Mouse (Mus musculus) G1E-ER4 (cell line): Measurements from ENCODE around the gene Shroom3. TPM values are rescaled to one million over a fixed set of nuclear protein-coding genes. Genes with fewer than 3 reads are reported as not detected.

Source experiments
- GATA1 ChIP-seq: IDR thresholded peaks from one replicate; pipeline ENCODE4 v1.8.0; 2012; ENCODE audit warnings: low read length, inconsistent platforms
- polyA plus RNA-seq: library from polyadenylated mRNA; stranded (reverse); fragments of >175 nt; gene quantifications from 2 replicates; pipeline ENCODE4 v1.2.3, GENCODE M21; 2012

The Shroom3 gene
- not detected in 2 replicates for polyA plus RNA-seq

DNA sequence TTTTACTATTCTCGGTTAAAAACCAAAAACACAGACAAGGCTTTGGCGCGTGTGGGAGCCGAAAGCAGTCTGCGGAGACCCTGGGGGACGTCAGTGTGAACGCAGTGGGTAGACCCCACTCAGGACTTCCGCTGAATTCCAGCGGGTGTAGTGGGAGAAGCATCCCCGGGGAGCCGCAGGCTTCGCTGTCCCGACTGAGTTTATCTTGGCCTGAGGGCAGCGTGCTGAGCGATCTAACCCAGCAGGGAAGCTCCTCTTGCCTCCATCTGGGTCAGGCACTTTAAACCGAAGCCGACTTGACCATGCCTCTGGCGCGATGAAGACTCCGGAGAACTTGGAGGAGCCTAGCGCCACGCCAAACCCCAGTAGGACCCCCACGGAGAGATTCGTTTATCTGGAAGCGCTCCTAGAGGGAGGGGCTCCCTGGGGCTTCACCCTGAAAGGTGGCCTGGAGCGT is at the start of gene Shroom3:
Gene Shroom3, plus strand, starts transcription at position 85 of the 457 bp plus-strand sequence.
- no peak for TF ChIP-seq GATA1

DNA sequence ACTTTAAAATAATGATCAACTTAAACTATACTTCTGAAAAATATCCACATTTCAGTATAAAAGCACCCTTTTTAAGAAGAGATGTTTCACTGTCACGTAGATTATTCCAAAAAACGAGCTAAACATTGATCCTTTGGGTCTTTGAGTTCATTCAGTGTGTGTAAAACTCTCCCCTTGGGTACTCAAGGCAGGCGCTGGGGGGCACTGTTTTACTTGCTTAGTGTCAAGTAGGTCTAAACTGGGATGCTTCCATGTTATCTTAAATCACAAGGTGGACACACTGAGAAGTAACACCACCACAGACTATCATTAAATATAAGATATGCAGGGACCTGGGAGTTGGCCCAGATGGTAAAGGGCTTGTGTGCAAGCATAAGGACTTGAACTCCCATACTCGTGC is 49.7 kb upstream of the Shroom3 start:
- no peak for TF ChIP-seq GATA1

DNA sequence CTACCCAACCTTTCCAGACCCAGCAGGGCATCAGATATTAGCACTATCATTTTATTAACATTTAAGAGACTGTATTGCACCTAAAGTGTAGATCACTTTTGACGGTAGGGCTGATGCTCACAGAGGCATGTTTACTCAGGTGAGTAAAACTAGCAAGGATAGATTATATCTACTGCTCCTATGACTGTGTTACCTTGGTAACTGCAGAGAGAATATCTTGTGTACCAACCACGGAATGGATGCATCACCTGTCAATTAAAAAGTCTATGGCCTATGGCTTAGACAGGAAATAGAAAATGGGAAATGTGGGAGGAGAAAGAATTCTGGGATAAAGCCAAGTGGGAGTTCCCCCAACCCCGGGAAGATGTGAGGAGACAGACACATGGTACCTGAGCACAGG is 48.3 kb upstream of the Shroom3 start:
- TF ChIP-seq GATA1 = no peak

DNA sequence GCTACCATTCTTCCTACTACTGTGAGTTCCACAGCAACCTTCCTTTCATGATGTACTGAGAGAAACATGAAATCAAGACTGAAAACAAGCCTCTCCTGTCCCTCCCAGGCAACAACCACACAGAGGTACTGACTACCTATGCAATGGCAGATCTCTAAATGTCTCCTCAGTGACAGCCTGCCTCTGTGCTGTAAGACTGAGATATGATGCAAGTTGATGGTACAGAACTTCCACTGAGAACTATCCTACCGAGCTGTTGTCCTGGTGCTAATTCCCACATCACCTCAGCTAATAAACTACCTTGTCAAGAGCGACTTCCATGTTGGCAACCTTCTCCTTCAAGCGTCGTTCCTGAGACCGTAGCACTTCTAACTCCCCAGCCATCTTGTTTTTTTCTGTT is 47.3 kb upstream of the Shroom3 start:
- TF ChIP-seq GATA1 = no peak

DNA sequence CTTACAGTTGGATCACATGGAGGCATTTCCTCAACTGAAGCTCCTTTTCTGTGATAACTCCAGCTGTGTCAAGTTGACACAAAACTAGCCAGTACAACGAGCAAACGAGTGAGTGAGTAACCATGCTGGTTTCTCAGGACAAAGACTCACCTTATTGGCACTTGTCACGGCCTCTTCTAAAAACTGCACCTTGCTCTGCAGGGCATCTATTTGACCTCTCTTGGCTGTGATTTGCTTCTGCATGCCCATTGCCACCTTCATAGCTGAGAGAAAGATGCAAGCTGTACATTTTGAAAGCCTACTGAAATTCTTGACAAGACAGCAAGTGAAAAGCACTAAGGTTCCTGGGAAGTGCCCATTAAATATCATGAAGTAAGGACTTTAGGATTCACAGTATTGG is 42.4 kb upstream of the Shroom3 start:
- TF ChIP-seq GATA1 = no peak

DNA sequence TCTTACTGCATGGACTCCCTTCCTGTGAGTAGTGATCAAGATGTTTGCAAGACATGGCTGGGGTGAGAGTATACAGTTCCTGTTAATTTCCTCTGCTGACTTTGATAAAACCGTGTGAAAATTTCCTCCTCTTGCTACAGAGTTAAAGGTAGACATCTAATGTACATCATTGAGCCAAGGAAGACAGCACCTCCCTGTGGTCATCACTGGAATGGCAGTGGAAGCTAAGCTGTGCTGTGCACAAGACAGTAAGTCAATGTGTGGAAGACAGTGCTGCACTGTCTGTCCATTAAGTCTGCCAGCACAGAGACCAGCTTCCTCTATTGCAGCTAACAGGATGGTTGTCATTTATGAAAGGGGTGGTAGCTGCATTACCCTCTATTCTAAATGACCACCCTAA is 27.0 kb upstream of the Shroom3 start:
- no peak for TF ChIP-seq GATA1

DNA sequence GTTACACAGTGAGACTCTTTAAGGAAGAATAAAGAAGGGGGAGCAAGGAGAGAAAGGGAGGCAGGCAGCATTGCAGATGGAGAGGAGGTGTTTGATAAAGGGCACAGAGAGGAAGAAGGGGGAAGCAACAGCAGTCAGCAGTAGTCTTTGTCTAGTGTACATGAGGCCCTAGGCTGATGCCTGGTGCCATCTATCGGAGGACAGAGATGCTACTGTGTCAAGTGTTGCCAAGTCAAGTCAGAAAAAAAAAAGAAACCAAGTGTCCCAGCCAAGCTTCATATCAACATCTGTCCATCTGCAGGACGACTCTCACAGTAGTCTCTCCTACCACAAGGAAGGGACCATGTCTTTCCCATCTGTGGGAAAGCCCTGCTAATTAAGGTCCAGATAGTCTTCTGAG is 18.9 kb upstream of the Shroom3 start:
- no peak for TF ChIP-seq GATA1

DNA sequence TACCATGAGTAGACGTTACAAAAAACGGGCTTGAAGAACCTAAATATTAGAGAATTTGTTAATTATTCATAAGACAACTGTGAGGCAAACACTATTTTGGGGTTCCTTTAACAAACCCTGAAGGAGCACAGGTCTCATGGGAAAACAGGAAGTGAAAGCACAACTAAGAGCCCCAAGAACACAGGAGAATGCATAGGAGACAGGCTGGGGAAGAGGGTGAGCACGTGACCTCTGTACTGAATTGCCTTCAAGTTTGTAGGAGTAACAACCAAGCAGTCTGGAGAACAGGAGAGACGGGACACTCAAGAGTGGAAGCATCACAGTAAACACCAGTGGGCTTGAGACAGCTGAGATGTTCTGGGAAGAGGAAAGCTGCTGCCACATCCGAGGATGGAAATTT is 16.4 kb upstream of the Shroom3 start:
- TF ChIP-seq GATA1 = no peak

DNA sequence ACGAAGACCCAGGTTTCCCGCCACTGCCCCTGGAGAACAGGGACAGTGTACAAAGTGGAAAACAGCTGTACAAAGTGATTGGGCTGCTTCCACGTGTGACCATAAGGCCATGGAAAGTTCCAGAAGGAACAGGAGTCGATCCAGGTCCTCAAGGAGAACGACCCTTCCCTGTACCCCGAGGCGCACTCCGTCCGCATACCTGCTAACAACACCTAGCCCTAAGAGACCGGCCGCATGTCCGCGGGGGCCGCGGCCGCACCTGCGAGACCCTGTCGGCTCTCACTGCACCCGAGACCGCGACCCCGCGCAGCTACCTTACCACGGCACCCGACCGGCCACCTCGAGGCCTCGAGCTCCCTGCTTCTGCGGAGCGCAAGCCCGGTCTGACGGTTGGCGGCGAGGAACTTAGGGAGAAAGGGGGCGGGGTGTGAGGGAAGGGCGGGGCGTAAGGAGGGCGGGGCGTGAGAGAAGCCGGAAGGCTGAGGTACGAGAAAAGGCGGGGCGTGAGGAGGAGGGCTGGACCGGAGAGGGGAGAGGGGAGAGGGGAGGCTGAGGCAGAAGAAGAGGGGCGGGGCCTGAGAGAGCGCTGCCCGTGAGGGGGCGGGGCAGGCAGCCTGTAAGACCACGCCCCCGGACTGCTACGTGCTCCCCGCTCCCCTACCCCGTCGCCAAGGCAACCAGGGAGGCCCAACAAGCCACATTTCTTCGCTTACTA is 8.2 kb upstream of the Shroom3 start, which contains the start of gene Ccdc158:
Gene Ccdc158, minus strand, starts transcription at position 413 of the 715 bp plus-strand sequence.
- TF ChIP-seq GATA1 = no peak

DNA sequence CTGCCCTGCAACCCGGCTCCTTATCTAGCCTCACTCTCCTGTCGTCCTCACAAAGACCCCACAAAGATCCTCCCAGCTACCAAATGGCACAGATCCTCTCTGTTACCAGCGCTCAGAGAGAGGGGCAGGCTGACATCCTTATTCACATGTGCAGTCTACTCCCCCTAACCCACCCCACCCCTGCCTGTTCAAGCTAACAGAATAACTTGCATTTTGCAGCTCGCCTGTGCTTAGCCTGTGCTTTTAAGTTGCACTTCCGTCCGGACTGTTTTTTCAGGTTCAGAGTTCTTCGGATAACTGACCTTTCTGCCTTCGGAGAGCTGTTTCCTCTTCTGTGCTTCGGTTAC is 7.7 kb upstream of the Shroom3 start:
- no peak for TF ChIP-seq GATA1

DNA sequence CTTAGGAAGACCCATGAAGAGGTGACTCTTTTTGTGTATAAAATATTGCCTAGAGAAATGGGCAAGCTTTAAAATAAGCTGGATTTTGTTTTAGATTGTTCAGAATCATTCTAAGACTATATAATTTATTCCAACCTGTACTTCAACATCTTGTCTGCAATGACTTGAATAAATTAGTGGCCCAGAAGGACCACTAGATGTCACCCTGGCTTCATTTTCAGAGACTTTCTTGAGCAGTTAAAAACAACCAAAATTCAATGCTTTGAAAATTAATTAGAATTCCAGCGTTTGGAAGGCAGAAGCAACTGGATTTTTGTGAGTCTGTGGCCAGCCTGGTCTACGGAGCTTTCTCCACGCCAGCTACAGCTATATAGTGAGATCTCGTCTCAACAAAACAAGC is 3.8 kb upstream of the Shroom3 start:
- no peak for TF ChIP-seq GATA1

DNA sequence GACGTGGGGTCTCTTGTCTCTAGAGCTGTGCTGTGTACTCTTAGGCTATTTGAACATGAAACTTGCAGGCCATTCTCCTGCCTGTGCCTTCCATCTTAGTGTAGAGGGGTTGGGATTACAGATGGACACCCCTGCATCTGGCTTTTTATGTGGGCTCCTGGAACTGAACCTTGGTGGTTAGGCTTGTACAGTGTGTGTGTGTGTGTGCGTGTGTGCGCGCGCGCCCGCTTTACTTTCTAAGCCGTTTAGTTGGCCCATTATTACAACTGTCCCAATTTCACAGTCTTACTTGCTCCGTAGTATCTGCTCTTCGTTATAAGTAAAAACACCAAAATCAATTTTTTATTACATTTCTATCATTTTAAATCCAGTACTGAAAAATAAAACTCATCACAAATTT is 1.4 kb upstream of the Shroom3 start:
- TF ChIP-seq GATA1 = no peak

DNA sequence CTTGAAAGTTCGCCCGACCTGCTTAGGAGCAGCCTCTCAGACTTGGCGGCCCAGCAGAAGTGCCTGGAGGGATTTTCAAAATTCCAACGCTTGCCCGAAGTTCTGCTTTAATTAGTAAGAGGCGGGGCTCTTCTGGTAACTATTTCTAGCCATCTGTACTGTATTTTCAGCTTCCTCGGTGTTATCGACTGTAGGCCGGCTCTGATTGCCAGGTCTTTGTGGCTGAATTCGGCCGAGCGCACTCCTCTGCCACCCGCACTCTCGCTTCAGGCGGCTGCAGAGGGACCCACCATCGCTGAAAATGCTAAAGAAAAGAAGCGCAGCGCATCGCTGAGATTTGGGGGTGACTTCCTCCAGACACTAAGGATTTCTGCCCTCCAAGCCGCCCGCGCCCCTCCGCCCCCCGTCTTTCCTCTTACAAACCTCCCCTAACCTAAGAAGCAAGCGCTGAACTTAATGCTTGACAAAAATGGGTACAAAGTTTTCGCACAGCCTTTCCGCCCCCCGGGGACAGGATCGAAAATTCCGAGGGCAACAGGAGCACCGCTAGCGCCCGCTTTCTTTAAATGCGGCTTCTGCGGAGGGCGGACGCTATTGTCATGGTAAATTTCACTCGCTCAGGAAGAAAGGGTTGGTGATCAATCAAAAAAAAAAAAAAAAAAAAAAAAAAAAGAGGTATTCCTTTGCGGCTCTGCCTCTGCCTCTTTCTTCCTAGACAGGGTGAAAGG is 450 bp upstream of the Shroom3 start:
- TF ChIP-seq GATA1 = no peak

DNA sequence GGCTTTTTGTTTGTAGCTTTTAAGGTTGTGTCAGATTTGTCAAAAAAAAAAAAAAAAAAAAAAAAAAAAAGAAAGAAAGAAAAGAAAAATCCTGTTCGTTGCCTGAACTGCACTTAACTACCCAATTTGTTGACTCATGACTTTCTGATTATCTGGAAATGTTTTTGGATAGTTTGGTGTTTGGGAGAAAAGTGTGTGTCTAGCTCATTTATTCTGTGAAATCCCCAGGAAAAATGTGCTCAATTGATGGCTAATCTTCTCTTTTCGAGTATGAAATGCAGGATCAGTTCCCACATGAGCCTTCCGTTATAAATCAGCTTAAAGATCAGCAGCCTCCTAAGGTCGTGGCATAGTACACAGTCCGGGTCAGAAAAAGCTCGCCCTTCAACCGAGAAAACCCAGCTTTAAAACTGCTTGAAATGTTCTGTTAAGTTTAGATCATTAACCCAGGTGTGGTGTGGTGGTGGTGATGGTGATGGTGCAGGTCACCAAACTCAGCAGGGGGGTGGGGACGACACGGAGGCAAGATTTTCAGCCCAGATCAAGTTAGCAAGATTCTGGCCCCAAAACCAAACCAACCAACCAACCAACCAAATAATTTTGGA is 738 bp downstream of the Shroom3 start:
- TF ChIP-seq GATA1 = no peak

DNA sequence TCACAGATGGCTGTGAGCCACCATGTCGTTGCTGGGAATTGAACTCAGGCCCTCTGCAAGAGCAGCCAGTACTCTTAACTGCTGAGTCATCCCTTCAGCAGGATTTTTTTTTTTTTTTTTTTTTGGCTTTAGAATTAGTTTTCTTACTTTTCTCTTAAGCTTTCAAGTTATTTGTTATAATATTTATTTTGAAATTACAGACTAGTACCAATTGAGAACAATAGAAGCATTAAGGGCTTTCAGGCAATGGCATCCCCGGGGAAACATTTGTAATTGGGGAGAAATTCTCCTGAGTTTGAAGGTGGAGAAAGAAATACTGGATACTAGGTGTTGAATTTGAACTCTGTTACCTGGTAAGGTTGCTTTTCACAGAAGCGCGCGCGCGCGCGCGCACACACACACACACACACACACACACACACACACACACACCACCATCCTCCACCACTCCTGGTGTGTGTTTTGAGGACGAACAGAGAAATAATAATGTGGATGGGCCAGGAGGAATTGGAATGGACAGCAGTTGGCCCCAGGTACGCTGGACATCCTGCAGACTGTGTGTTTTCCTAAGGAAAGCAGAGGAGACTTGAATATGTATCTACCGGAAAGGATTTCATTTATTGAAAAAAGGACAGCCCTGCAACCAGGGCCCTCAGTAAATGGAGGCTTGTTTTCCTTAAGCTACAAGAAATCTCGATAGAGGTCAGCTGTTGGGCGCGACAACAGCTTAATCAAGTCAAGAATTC is 1.7 kb downstream of the Shroom3 start:
- TF ChIP-seq GATA1 = no peak

DNA sequence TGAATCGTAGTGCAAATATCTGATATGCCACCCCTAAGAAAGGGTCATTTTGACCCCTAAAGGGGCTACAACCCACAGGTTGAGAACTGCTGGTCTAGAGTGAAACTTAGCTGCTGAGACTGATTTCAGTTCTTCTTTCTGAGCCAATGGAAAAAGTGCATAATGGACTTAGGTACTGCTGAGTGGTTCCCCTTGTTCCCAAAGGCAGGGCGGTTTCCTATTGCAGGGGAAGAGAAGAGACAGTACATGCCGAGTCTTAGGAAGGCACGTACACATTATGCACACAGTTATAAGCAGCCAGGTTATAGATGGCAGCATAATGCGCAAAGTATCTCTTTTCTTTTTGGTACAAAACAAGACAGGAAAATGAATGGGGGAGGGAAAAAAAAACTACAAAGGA is 4.9 kb downstream of the Shroom3 start:
- TF ChIP-seq GATA1 = no peak
